Mouse (Mus musculus) liver, embryonic 14.5 days (tissue): ENCODE results near the gene Gss.

Experiments used
- CTCF ChIP-seq: IDR thresholded peaks from 2 replicates; pipeline ENCODE4 v1.5.1; 2016; ENCODE audit warnings: antibody characterized with exemption, low read depth, control low read depth
- EP300 ChIP-seq: IDR thresholded peaks from 2 replicates; pipeline ENCODE4 v1.6.1; 2016; ENCODE audit warnings: antibody characterized with exemption, low read depth

- peak; percentile 92 for TF ChIP-seq CTCF
- TF ChIP-seq EP300 = no peak
Measured at GRCm38 (mm10) chr2:155517455-155518423, 74.9 kb downstream of the Gss start, which contains the start of the genes Acss2 and Ggt7.
